Mouse (Mus musculus): Measurements from ENCODE around the gene Lpp.

DNA sequence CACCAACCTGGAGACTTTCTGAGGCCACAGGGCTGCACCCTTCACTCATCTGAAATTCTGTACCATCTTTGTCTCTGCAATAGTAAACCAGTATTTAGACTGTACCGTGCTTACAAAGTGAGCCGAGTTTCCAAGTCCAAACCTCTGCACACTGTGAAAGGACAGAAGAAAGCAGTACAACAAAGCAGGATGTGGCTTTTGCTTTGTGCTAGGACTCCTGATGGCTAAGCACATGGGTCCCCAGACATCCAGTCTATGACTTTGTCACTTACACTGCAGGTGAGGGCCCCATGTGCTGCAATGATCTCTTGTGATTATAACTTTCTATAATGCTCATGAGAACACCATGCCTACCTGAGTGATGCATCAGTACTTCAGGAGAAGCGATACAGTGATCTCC is 2.2 kb upstream of the Lpp start:
- TF ChIP-seq CTCF (IDR thresholded peaks at IDR 0.05; ENCODE audit: insufficient read depth, low read depth, low read length) (no peak), POLR2A (IDR thresholded peaks at IDR 0.05; ENCODE audit: insufficient read depth, low read depth, low read length) (no peak)
